Mouse (Mus musculus) embryonic facial prominence, embryonic 11.5 days (tissue): Measurements from ENCODE around the gene Il1rl1. TPM values are rescaled to one million over a fixed set of nuclear protein-coding genes. Genes with fewer than 3 reads are reported as not detected.

ENCODE experiments used
- ATAC-seq: fragments of 200-750 bp; cut with Nextera tagmentation; replicated peaks from 2 replicates; pipeline ENCODE4 v1.8.0; 2017; ENCODE audit warnings: low read depth; ENCODE audit not compliant: insufficient number of reproducible peaks, low FRiP score, low TSS enrichment
- DNase-seq: peaks from one replicate; pipeline ENCODE4 v3.0.0-alpha.2; 2015; ENCODE audit warnings: low spot score
- H3K27ac ChIP-seq: fragments of 300-500 bp; sonication (generic); replicated peaks from 2 replicates; pipeline ENCODE4 v1.5.1; 2014; ENCODE audit warnings: mild to moderate bottlenecking, low read depth, low read length, control low read depth
- H3K27me3 ChIP-seq: fragments of 300-500 bp; sonication (generic); 2 replicates; pipeline ENCODE4 v1.6.1; 2014; ENCODE audit warnings: mild to moderate bottlenecking, low read length, moderate library complexity, mixed read lengths; ENCODE audit not compliant: control insufficient read depth, insufficient read depth
- H3K36me3 ChIP-seq: fragments of 300-500 bp; sonication (generic); replicated peaks from 2 replicates; pipeline ENCODE4 v1.6.1; 2014; ENCODE audit warnings: low read depth, mild to moderate bottlenecking, low read length, moderate library complexity, mixed read lengths; ENCODE audit not compliant: control insufficient read depth, insufficient read depth
- H3K4me1 ChIP-seq: fragments of 300-500 bp; sonication (generic); 2 replicates; pipeline ENCODE4 v1.6.1; 2014; ENCODE audit warnings: low read length, mixed read lengths; ENCODE audit not compliant: control insufficient read depth, insufficient read depth
- H3K4me2 ChIP-seq: fragments of 300-500 bp; sonication (generic); 2 replicates; pipeline ENCODE4 v1.6.1; 2014; ENCODE audit warnings: low read depth, mild to moderate bottlenecking, control low read depth, low read length, moderate library complexity
- H3K4me3 ChIP-seq: fragments of 300-500 bp; sonication (generic); 2 replicates; pipeline ENCODE4 v1.5.1; 2014; ENCODE audit warnings: low read depth, low read length, control low read depth
- H3K9ac ChIP-seq: fragments of 300-500 bp; sonication (generic); replicated peaks from 2 replicates; pipeline ENCODE4 v1.6.1; 2014; ENCODE audit warnings: mild to moderate bottlenecking, control low read depth, low read length
- H3K9me3 ChIP-seq: fragments of 300-500 bp; sonication (generic); replicated peaks from 2 replicates; pipeline ENCODE4 v1.6.1; 2016; ENCODE audit warnings: mild to moderate bottlenecking, low read length, inconsistent platforms, mixed read lengths; ENCODE audit not compliant: control insufficient read depth
- WGBS: fragments of 180-500 bp; shearing (Covaris S2); extraction: QIAGEN DNeasy Blood & Tissue Kit; methylation state at CpG from one replicate; pipeline ENCODE4 v1.1.7; 2014; 5-methylcytosine and 5-hydroxymethylcytosine counted together
- polyA plus RNA-seq: library from polyadenylated mRNA; unstranded; fragments of >200 nt; fragmentation: Nextera tagmentation; extraction: Ambion mirVana; gene quantifications from 2 replicates; pipeline ENCODE4 v1.2.1, GENCODE M21; 2014

Il1rl1 gene
- polyA plus RNA-seq, 1 experiment from 2014 or later, result not detected

- Histone ChIP-seq H3K9ac (no peak overlapping the region), H3K9me3 (no peaks in the 10 kb centered on the region), H3K4me1 (no peaks in the 10 kb centered on the region), H3K27me3 (no peaks in the 10 kb centered on the region), H3K4me3 (no peak overlapping the region), H3K36me3 (no peaks in the 10 kb centered on the region), H3K27ac (no peak overlapping the region), H3K4me2 (no peak overlapping the region)
- 96% methylated on average over 3 of the region's 3 CpGs for WGBS
- ATAC-seq (no peak), DNase-seq (no peak)
Observed at GRCm38 (mm10) chr1:40444800-40445199, 15.4 kb downstream of the Il1rl1 start.

DNA sequence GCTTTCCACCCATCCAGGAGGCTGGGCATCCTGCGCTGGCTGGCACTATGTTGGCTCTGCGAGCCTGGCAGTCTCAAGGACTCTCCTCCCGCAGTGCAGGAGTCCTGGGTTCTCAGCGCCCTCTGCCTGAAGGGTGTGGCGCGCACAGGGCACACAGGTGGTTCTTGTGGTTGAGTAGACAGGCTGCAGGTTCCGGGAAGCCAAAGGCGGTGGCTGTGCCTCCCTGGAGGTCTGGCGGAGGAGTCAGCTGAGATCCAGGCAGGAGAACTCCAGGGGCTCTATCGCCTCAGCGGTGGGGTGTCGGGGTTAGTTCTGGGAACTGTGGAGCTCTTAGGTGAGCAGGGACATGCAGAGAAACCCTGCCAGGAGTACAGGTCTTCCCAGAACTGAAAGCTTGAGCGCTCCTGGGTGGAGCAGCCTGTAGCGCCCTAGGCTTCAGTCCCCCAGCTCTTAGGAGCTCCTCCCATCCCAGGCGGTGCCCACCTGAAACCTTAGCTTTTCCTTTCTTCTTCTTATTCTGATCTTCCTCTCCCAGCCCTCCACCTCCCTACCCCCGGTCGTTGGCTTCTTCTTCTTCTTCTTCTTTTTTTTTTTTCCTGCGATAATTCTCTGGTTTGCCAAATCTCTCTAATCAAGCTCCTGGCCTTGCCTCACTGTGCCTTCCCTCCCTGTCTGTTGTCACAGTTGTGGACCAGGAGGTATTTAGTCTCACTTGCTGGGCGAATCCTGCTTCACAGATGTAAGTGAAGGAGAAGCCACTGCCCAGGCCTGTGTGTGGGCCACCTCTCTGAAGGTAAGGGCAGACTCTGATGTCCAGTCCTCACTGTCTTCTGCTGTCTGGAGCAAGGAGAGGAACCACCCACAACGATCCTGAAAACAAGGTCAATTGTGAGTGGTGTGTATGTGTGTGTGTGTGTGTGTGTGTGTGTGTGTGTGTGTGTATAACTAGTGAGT is 36.4 kb downstream of the Il1rl1 start, which contains the start of gene Il18r1:
Gene Il18r1 (plus strand): TSS at position 76 of the 954 bp plus-strand sequence.
- no peak within 1 kb of the TSS for H3K9ac ChIP-seq
- no peaks in the 10 kb centered on the region for H3K36me3 ChIP-seq
- DNase-seq (no peak), ATAC-seq (no peak)
- H3K27ac ChIP-seq, result no peak within 1 kb of the TSS
- H3K4me2 ChIP-seq, result no peak within 1 kb of the TSS
- no peaks in the 10 kb centered on the region for H3K27me3 ChIP-seq
- WGBS, result 46% methylated on average over 20 of the region's 20 CpGs
- no peaks in the 10 kb centered on the region for H3K4me1 ChIP-seq
- H3K4me3 ChIP-seq, result no peak within 1 kb of the TSS
- H3K9me3 ChIP-seq, result no peaks in the 10 kb centered on the region

GRCm38 (mm10) chr1:40467306-40467705 is 37.9 kb downstream of the Il1rl1 start:
- no peak overlapping the region for H3K4me2 ChIP-seq
- DNase-seq, result no peak
- no peaks in the 10 kb centered on the region for H3K36me3 ChIP-seq
- no peak for ATAC-seq
- no peak overlapping the region for H3K27ac ChIP-seq
- H3K4me1 ChIP-seq, result no peaks in the 10 kb centered on the region
- no peaks in the 10 kb centered on the region for H3K27me3 ChIP-seq
- no peak overlapping the region for H3K9ac ChIP-seq
- no peak overlapping the region for H3K4me3 ChIP-seq
- 90% methylated on average over 4 of the region's 4 CpGs for WGBS
- H3K9me3 ChIP-seq, result no peaks in the 10 kb centered on the region

DNA sequence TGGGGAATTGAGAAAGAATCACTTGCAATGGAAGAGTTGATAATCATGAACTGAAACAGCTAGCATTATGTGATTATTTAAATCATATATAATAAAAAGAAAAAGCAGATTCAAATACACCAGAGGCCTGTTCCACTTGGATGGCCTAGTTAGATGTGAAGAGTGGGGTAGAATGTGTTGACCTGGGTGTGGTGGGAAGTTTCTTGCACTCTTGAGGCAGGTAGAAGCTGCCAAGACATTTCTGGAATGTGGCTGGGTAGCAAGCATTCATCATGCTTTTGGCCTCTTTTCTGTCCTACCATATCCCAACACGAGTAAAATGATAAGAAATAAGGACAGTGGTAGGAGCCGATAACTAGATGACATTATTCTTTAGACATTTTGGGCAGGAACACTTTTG is 39.4 kb downstream of the Il1rl1 start:
- no peaks in the 10 kb centered on the region for H3K9me3 ChIP-seq
- H3K4me3 ChIP-seq, result no peak overlapping the region
- WGBS, result 83% methylated on average over 2 of the region's 2 CpGs
- no peak overlapping the region for H3K27ac ChIP-seq
- no peak overlapping the region for H3K4me2 ChIP-seq
- H3K4me1 ChIP-seq, result no peaks in the 10 kb centered on the region
- H3K9ac ChIP-seq, result no peak overlapping the region
- no peaks in the 10 kb centered on the region for H3K36me3 ChIP-seq
- no peaks in the 10 kb centered on the region for H3K27me3 ChIP-seq
- ATAC-seq, result no peak
- no peak for DNase-seq

- 86% methylated on average over 12 of the region's 12 CpGs for WGBS
- Histone ChIP-seq H3K4me2 (no peak overlapping the region), H3K4me1 (no peaks in the 10 kb centered on the region), H3K36me3 (no peaks in the 10 kb centered on the region), H3K4me3 (no peak overlapping the region), H3K9ac (no peak overlapping the region), H3K27ac (no peak overlapping the region), H3K27me3 (no peaks in the 10 kb centered on the region), H3K9me3 (no peaks in the 10 kb centered on the region)
- DNase-seq, result no peak
- ATAC-seq, result no peak
Observed at GRCm38 (mm10) chr1:40469900-40470299, 40.5 kb downstream of the Il1rl1 start.

- Histone ChIP-seq H3K9ac (no peak overlapping the region), H3K4me3 (no peak overlapping the region), H3K4me1 (no peaks in the 10 kb centered on the region), H3K4me2 (no peak overlapping the region), H3K27ac (no peak overlapping the region), H3K9me3 (no peaks in the 10 kb centered on the region), H3K36me3 (no peaks in the 10 kb centered on the region), H3K27me3 (no peaks in the 10 kb centered on the region)
- ATAC-seq, result no peak
- no peak for DNase-seq
- WGBS, result 87% methylated on average over 1 of the region's 1 CpGs
Observed at GRCm38 (mm10) chr1:40472401-40472800, 43.0 kb downstream of the Il1rl1 start.

GRCm38 (mm10) chr1:40473640-40474039 is 44.3 kb downstream of the Il1rl1 start:
- H3K9me3 ChIP-seq, result no peaks in the 10 kb centered on the region
- no peak for DNase-seq
- no peak overlapping the region for H3K27ac ChIP-seq
- WGBS, result 82% methylated on average over 4 of the region's 4 CpGs
- ATAC-seq, result no peak
- H3K4me2 ChIP-seq, result no peak overlapping the region
- no peak overlapping the region for H3K4me3 ChIP-seq
- H3K36me3 ChIP-seq, result no peaks in the 10 kb centered on the region
- no peaks in the 10 kb centered on the region for H3K4me1 ChIP-seq
- no peaks in the 10 kb centered on the region for H3K27me3 ChIP-seq
- H3K9ac ChIP-seq, result no peak overlapping the region

GRCm38 (mm10) chr1:40474336-40474735 is 45.0 kb downstream of the Il1rl1 start:
- Histone ChIP-seq H3K27ac (no peak overlapping the region), H3K36me3 (no peaks in the 10 kb centered on the region), H3K27me3 (no peaks in the 10 kb centered on the region), H3K4me2 (no peak overlapping the region), H3K4me1 (no peaks in the 10 kb centered on the region), H3K9me3 (no peaks in the 10 kb centered on the region), H3K9ac (no peak overlapping the region), H3K4me3 (no peak overlapping the region)
- WGBS, result 91% methylated on average over 5 of the region's 5 CpGs
- DNase-seq (no peak), ATAC-seq (no peak)
